Mouse (Mus musculus): ENCODE results near the gene Mxra8. TPM values are rescaled to one million over a fixed set of nuclear protein-coding genes. Genes with fewer than 3 reads are reported as not detected.

Mxra8 gene
- polyA plus RNA-seq (2015; fragmentation: Nextera tagmentation; extraction: Ambion mirVana) = 72.7 and 91.4 TPM in 2 replicates

- Histone ChIP-seq H3K27me3 (peaks cover 5% of the 10 kb centered on the region; the same call in 1 of the 2 replicates), H3K9ac (peak within 1 kb of the TSS; percentile 62), H3K27ac (peak within 1 kb of the TSS; percentile 85), H3K4me3 (peak within 1 kb of the TSS; percentile 53), H3K36me3 (peaks cover 2% of the 10 kb centered on the region; the same call in 1 of the 2 replicates), H3K4me1 (replicated peaks) (peaks cover 42% of the 10 kb centered on the region), H3K9me3 (replicated peaks) (no peaks in the 10 kb centered on the region), H3K4me2 (peak within 1 kb of the TSS; percentile 85)
- ATAC-seq (replicated peaks; ENCODE audit: insufficient number of reproducible peaks, insufficient read depth, low FRiP score, low read depth) = peak; percentile 87
- whole genome bisulfite sequencing = 5% methylated on average over 16 of the region's 16 CpGs
Measured at GRCm38 (mm10) chr4:155839483-155839910, at the start of gene Mxra8. Gene Mxra8, plus strand, starts transcription at chr4:155839680.

DNA sequence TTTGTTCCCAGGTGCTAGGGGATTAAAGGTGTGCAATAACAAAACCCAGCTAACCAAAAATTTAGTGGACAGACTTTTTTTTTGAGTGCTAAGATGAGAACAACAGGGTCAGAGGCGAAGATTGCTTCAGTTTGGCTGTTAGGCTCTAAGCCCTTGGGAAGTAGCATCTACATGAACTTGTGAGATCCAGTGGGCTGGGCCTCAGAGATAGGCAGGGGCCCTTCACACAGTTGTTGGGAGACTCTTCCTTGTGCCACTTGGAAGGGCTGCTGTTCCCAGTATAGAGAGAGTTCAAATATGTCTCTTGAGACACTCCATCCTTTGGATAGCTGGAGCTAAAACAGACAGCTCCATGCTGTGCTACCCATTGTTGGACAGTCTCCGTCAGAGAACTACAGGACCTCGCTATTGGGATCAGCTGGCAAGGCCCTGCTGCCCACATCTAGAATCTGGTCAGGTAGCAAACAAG, 49.4 kb upstream of the Mxra8 start, which contains the start of gene Ankrd65:
Gene Ankrd65 (plus strand): TSS at position 419 of the 469 bp plus-strand sequence.
- Histone ChIP-seq H3K4me2 (no peak within 1 kb of the TSS), H3K36me3 (no peaks in the 10 kb centered on the region), H3K4me1 (replicated peaks) (peaks cover 11% of the 10 kb centered on the region), H3K27me3 (no peaks in the 10 kb centered on the region), H3K4me3 (no peak within 1 kb of the TSS), H3K9ac (no peak within 1 kb of the TSS), H3K27ac (no peak within 1 kb of the TSS), H3K9me3 (replicated peaks) (no peaks in the 10 kb centered on the region)
- WGBS = 79% methylated on average over 3 of the region's 3 CpGs
- ATAC-seq (replicated peaks; ENCODE audit: insufficient number of reproducible peaks, insufficient read depth, low FRiP score, low read depth) = no peak

DNA sequence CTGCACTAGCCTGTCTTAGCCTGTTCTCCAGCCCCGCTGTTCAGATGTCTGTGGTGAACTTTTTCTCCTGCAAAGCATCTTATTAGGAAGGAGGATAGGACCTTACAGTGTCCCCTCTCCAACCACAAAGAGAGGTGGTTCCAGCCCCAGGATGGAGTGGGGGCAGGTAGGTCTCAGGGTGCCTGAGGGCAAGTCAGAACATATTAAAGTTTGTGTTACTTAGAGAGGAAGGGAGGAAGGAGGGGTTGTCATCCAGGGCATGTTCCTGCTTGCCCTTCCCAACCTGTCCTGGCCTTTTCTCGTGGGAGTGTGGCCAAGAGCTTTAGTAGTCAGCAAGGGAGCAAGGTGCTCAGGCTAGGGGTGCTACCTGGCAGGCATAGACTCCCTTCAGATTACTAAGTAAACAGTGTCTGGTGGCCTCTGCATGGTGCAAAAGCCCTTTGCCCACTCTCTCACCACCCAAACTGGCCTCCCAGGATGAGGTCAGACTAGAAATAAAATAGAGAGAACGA, 48.8 kb upstream of the Mxra8 start:
- ATAC-seq (replicated peaks; ENCODE audit: insufficient number of reproducible peaks, insufficient read depth, low FRiP score, low read depth) = no peak
- Histone ChIP-seq H3K36me3 (no peaks in the 10 kb centered on the region), H3K9me3 (replicated peaks) (no peaks in the 10 kb centered on the region), H3K4me1 (replicated peaks) (peaks cover 5% of the 10 kb centered on the region), H3K4me2 (no peak overlapping the region), H3K27ac (no peak overlapping the region), H3K27me3 (no peaks in the 10 kb centered on the region), H3K4me3 (no peak overlapping the region), H3K9ac (no peak overlapping the region)
- WGBS = 62% methylated on average over 3 of the region's 3 CpGs

GRCm38 (mm10) chr4:155791240-155791933, 48.1 kb upstream of the Mxra8 start:
- no peak for ATAC-seq (replicated peaks; ENCODE audit: insufficient number of reproducible peaks, insufficient read depth, low FRiP score, low read depth)

GRCm38 (mm10) chr4:155793730-155794129, 45.8 kb upstream of the Mxra8 start:
- 40% methylated on average over 2 of the region's 2 CpGs for WGBS
- ATAC-seq (replicated peaks; ENCODE audit: insufficient number of reproducible peaks, insufficient read depth, low FRiP score, low read depth) = no peak
- no peak overlapping the region for H3K9ac ChIP-seq
- no peak overlapping the region for H3K4me2 ChIP-seq
- H3K4me1 ChIP-seq (replicated peaks) = peaks cover 3% of the 10 kb centered on the region; the same call in 1 of the 2 replicates
- H3K27ac ChIP-seq = no peak overlapping the region
- H3K9me3 ChIP-seq (replicated peaks) = no peaks in the 10 kb centered on the region
- no peaks in the 10 kb centered on the region for H3K36me3 ChIP-seq
- no peak overlapping the region for H3K4me3 ChIP-seq
- H3K27me3 ChIP-seq = no peaks in the 10 kb centered on the region

More at GRCm38 (mm10) chr4:155791240-155791933, 48.1 kb upstream of the Mxra8 start:
- Histone ChIP-seq H3K36me3 (no peaks in the 10 kb centered on the region), H3K27ac (no peak overlapping the region), H3K9me3 (replicated peaks) (no peaks in the 10 kb centered on the region), H3K4me1 (replicated peaks) (peaks cover 3% of the 10 kb centered on the region; the same call in 1 of the 2 replicates), H3K4me3 (no peak overlapping the region), H3K27me3 (no peaks in the 10 kb centered on the region), H3K9ac (no peak overlapping the region), H3K4me2 (no peak overlapping the region)
- WGBS = 66% methylated on average over 24 of the region's 24 CpGs

DNA sequence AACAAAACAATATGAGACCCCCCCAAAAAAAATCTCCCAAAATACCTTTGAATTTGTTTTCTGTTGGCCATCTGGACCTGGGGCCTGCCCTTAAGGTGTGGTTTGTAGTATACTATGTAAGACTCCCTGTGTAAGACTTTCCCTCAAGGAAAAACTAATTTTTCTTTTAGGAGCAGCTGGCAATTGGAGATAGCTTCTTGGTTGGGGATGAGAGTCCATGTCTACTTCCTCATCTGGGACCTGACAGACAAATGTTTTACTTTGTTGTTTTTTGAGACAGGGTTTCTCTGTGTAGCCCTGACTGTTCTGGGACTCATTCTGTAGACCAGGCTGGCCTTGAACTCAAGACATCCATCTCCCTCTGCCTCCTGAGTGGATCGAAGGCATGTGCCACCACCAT, 37.4 kb upstream of the Mxra8 start:
- no peak for ATAC-seq (replicated peaks; ENCODE audit: insufficient number of reproducible peaks, insufficient read depth, low FRiP score, low read depth)
- Histone ChIP-seq H3K36me3 (0 out of 2 replicates have a peak, but pooled peaks cover 3% of the 10 kb centered on the region), H3K9ac (no peak overlapping the region), H3K27ac (no peak overlapping the region), H3K9me3 (replicated peaks) (no peaks in the 10 kb centered on the region), H3K4me1 (replicated peaks) (peaks cover 16% of the 10 kb centered on the region), H3K4me2 (no peak overlapping the region), H3K4me3 (no peak overlapping the region), H3K27me3 (no peaks in the 10 kb centered on the region)
- WGBS = 89% methylated on average over 1 of the region's 1 CpGs

DNA sequence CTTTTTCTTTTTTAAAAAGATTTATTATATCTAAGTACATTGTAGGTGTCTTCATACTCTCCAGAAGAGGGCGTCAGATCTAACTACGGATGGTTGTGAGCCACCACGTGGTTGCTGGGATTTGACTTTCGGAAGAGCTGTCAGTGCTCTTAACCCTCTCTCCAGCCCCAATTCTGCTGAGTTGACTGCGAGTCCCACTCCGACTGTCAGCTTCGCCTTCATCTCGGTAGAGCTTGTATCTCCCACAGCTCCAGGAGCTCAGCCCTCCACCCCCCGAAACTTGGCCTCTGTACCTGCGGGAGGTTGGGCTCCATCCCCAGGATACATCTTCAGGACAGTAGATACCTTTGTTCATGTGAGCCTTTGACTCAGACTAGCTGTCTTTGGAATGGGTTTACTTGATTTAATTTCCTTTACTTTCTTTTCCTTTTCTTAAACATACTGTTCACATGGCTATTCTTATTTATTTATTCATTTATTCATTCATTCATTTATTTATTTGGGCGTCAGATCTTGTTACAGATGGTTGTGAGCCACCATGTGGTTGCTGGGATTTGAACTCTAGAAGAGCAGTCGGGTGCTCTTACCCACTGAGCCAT, 36.6 kb upstream of the Mxra8 start, which contains the start of gene Mrpl20:
Gene Mrpl20 (plus strand): TSS at position 138 of the 599 bp plus-strand sequence.
- ATAC-seq (replicated peaks; ENCODE audit: insufficient number of reproducible peaks, insufficient read depth, low FRiP score, low read depth) = no peak
- 7% methylated on average over 12 of the region's 12 CpGs for WGBS
- peaks cover 9% of the 10 kb centered on the region for H3K36me3 ChIP-seq
- peak within 1 kb of the TSS; percentile 63 for H3K27ac ChIP-seq
- H3K4me1 ChIP-seq (replicated peaks) = peaks cover 16% of the 10 kb centered on the region
- peak within 1 kb of the TSS; percentile 65 for H3K4me2 ChIP-seq
- no peaks in the 10 kb centered on the region for H3K27me3 ChIP-seq
- peak within 1 kb of the TSS; percentile 70 for H3K9ac ChIP-seq
- H3K9me3 ChIP-seq (replicated peaks) = no peaks in the 10 kb centered on the region
- H3K4me3 ChIP-seq = peak within 1 kb of the TSS; percentile 65

DNA sequence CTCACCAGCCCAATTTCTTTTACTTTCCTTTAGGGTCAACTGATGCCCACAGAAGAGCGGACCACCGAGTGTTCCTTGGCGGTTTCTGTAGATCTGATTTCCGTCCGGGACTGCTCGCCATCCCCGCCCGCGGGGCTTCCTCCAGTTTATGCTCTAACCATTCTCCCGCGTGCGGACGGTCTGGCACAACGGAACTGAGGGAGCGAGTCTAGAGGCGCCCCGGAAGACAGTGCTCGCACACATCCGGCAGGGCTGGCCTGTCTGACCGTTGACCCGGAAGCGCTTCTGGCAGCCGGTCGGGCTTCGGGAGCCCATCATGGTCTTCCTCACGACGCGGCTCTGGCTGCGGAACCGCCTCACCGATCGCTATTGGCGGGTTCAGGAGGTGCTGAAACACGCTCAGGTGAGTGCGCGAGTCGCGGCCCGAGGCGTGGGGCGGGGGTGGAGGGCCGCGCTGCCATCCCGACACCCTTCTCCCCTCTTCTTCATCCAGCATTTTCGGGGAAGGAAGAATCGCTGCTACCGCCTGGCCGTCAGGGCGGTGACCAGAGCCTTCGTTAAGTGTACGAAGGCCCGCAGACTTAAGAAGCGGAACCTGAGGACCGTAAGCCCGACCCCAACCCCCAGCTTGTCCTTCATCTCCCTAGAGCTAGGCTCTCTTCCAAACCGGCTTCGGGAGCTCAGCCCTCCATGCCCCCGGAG, 36.0 kb upstream of the Mxra8 start:
- Histone ChIP-seq H3K36me3 (peaks cover 15% of the 10 kb centered on the region), H3K9me3 (replicated peaks) (no peaks in the 10 kb centered on the region), H3K4me1 (replicated peaks) (peaks cover 16% of the 10 kb centered on the region), H3K9ac (peak overlapping the region; percentile 70), H3K4me2 (peak overlapping the region; percentile 65), H3K27ac (peak overlapping the region; percentile 63), H3K4me3 (peak overlapping the region; percentile 65), H3K27me3 (no peaks in the 10 kb centered on the region)
- ATAC-seq (replicated peaks; ENCODE audit: insufficient number of reproducible peaks, insufficient read depth, low FRiP score, low read depth) = peak; percentile 96
- WGBS = under 1% methylated on average over 58 of the region's 58 CpGs

GRCm38 (mm10) chr4:155807841-155808240, 31.6 kb upstream of the Mxra8 start:
- Histone ChIP-seq H3K4me2 (no peak overlapping the region), H3K36me3 (peaks cover 39% of the 10 kb centered on the region), H3K4me1 (replicated peaks) (peaks cover 22% of the 10 kb centered on the region), H3K4me3 (no peak overlapping the region), H3K27me3 (no peaks in the 10 kb centered on the region), H3K9me3 (replicated peaks) (no peaks in the 10 kb centered on the region), H3K9ac (no peak overlapping the region), H3K27ac (no peak overlapping the region)
- WGBS = 81% methylated on average over 3 of the region's 3 CpGs
- no peak for ATAC-seq (replicated peaks; ENCODE audit: insufficient number of reproducible peaks, insufficient read depth, low FRiP score, low read depth)

GRCm38 (mm10) chr4:155811929-155812664, 27.4 kb upstream of the Mxra8 start, which contains the start of gene Ccnl2:
Gene Ccnl2, plus strand, starts transcription at chr4:155812489.
- H3K27me3 ChIP-seq = no peaks in the 10 kb centered on the region
- peaks cover 20% of the 10 kb centered on the region for H3K4me1 ChIP-seq (replicated peaks)
- no peaks in the 10 kb centered on the region for H3K9me3 ChIP-seq (replicated peaks)
- peak; percentile 99 for ATAC-seq (replicated peaks; ENCODE audit: insufficient number of reproducible peaks, insufficient read depth, low FRiP score, low read depth)
- peak within 1 kb of the TSS; percentile 94 for H3K9ac ChIP-seq
- H3K36me3 ChIP-seq = peaks cover 63% of the 10 kb centered on the region
- peak within 1 kb of the TSS; percentile 92 for H3K4me3 ChIP-seq
- whole genome bisulfite sequencing = under 1% methylated on average over 60 of the region's 60 CpGs
- H3K27ac ChIP-seq = peak within 1 kb of the TSS; percentile 95
- peak within 1 kb of the TSS; percentile 78 for H3K4me2 ChIP-seq
